Mouse (Mus musculus) hindbrain, embryonic 11.5 days (tissue): ENCODE data around the gene Mast4. TPM values are rescaled to one million over a fixed set of nuclear protein-coding genes. Genes with fewer than 3 reads are reported as not detected.

Experiments
- ATAC-seq: fragments of 200-750 bp; cut with Nextera tagmentation; 2 replicates; pipeline ENCODE4 v1.8.0; 2017; ENCODE audit warnings: mild to moderate bottlenecking, moderate TSS enrichment, moderate library complexity; ENCODE audit not compliant: low FRiP score
- DNase-seq: peaks from one replicate; pipeline ENCODE4 v3.0.0-alpha.2; 2015; ENCODE audit warnings: low spot score
- H3K27ac ChIP-seq: fragments of 300-500 bp; sonication (generic); 2 replicates; pipeline ENCODE4 v1.5.1; 2014; ENCODE audit warnings: mild to moderate bottlenecking, low read depth, low read length
- H3K27me3 ChIP-seq: fragments of 300-500 bp; sonication (generic); 2 replicates; pipeline ENCODE4 v1.6.1; 2014; ENCODE audit warnings: mild to moderate bottlenecking, low read length, moderate library complexity, mixed read lengths; ENCODE audit not compliant: control insufficient read depth, insufficient read depth
- H3K36me3 ChIP-seq: fragments of 300-500 bp; sonication (generic); 2 replicates; pipeline ENCODE4 v1.6.1; 2014; ENCODE audit warnings: mild to moderate bottlenecking, low read length, moderate library complexity, mixed read lengths; ENCODE audit not compliant: control insufficient read depth, insufficient read depth
- H3K4me1 ChIP-seq: fragments of 300-500 bp; sonication (generic); replicated peaks from 2 replicates; pipeline ENCODE4 v1.6.1; 2014; ENCODE audit warnings: low read length, mixed read lengths; ENCODE audit not compliant: control insufficient read depth, insufficient read depth
- H3K4me2 ChIP-seq: fragments of 300-500 bp; sonication (generic); replicated peaks from 2 replicates; pipeline ENCODE4 v1.6.1; 2014; ENCODE audit warnings: mild to moderate bottlenecking, low read depth, low read length
- H3K4me3 ChIP-seq: fragments of 300-500 bp; sonication (generic); 2 replicates; pipeline ENCODE4 v1.5.1; 2014; ENCODE audit warnings: low read depth, low read length
- H3K9ac ChIP-seq: fragments of 300-500 bp; sonication (generic); 2 replicates; pipeline ENCODE4 v1.6.1; 2014; ENCODE audit warnings: low read depth, low read length
- H3K9me3 ChIP-seq: fragments of 300-500 bp; sonication (generic); 2 replicates; pipeline ENCODE4 v1.6.1; 2016; ENCODE audit warnings: low read length; ENCODE audit not compliant: control insufficient read depth
- WGBS: fragments of 180-500 bp; shearing (Covaris S2); extraction: QIAGEN DNeasy Blood & Tissue Kit; methylation state at CpG from one replicate; pipeline ENCODE4 v1.1.7; 2014; 5-methylcytosine and 5-hydroxymethylcytosine counted together
- polyA plus RNA-seq: library from polyadenylated mRNA; unstranded; fragments of >200 nt; fragmentation: Nextera tagmentation; extraction: Ambion mirVana; gene quantifications from 2 replicates; pipeline ENCODE4 v1.2.1, GENCODE M21; 2014

Mast4 gene
- polyA plus RNA-seq, 1 experiment from 2014 or later, result 26.9 TPM

DNA sequence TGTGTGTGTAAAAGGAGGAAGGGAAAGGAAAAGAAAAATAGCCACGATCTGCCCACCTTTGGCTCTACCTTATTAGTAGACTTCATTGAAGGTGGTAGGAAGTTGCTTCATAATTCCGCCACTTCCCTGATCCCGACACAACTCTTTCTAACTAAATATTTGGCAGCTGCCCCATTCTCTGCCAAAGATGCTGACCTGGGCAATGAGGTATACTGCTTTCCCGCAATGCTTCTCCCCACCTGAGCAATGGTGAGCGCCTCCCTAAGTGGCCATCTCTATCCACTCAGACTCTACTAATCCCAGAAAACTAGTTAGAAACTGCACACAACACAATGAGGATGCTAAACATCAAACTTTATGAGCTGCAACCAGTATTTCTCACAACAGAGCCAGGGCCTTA lies 129.1 kb downstream of the Mast4 start:
- Histone ChIP-seq H3K9me3 (no peaks in the 10 kb centered on the region), H3K36me3 (no peaks in the 10 kb centered on the region), H3K27ac (no peak overlapping the region), H3K9ac (no peak overlapping the region), H3K4me1 (no peaks in the 10 kb centered on the region), H3K4me3 (no peak overlapping the region), H3K4me2 (no peak overlapping the region), H3K27me3 (no peaks in the 10 kb centered on the region)
- ATAC-seq, result no peak
- no peak for DNase-seq
- 97% methylated on average over 5 of the region's 5 CpGs for WGBS

DNA sequence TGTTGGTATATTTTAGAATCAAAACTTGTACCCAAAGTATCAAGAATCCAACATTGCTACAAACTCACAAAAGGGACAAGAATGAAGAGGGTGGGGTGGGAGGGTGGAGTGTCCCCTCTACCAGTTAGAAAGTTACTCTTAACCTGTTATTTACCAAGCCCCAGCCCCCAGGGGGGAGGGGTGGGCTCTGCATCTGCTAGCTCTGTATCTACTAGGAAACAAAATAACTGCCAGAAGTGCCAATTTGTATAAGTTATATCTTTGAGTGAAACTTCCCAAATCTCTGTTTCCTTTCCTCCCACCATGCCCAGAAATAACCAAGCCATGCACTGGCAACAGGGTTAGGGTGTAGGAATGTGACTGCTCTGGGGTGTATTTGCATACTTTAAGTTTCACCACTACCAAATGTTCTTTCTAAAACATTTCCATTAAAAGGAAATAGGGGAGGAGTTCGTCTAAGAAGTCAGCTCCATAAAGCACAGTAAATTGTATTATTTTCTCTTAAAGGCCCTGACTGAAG lies 130.9 kb downstream of the Mast4 start:
- H3K9me3 ChIP-seq, result no peaks in the 10 kb centered on the region
- 62% methylated on average over 1 of the region's 1 CpGs for WGBS
- ATAC-seq (no peak), DNase-seq (no peak)
- no peaks in the 10 kb centered on the region for H3K4me1 ChIP-seq
- H3K36me3 ChIP-seq, result no peaks in the 10 kb centered on the region
- no peaks in the 10 kb centered on the region for H3K27me3 ChIP-seq
- no peak overlapping the region for H3K27ac ChIP-seq
- no peak overlapping the region for H3K4me3 ChIP-seq
- no peak overlapping the region for H3K9ac ChIP-seq
- no peak overlapping the region for H3K4me2 ChIP-seq

DNA sequence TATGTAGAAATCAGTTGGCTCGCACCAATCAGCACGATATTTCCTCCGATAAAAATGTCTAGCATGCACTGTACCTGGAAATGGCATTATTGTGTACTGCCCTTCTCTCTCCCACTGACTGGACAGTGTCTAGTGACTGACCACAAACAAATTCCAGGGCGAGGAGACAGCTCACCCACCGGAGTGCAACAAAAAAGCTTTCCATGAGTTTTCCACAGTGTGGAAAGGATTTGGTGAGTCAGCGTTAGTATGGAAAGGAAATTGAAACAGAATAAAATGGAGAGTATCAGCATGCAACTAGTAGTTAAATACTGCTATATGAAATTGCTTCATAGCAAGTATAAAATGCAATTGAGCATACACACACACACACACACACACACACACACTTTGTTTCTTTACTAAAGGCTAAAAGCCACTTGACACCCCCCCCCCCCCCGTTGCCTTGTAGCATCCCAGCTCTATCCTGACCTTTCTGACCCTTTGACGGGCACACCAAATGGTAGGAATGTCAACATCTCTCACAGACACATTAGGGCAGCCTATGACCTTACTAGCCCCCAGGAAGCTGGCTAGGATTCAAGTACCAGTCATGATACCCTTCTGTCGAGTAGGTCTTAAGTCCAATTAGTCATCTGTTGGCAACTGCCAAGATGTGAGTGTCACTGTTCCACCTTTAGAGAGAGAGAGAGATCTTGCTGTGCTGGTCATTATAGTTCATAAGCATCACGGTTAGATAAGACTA lies 133.1 kb downstream of the Mast4 start:
- no peak for ATAC-seq
- Histone ChIP-seq H3K27me3 (no peaks in the 10 kb centered on the region), H3K4me1 (no peaks in the 10 kb centered on the region), H3K4me2 (no peak overlapping the region), H3K9ac (no peak overlapping the region), H3K36me3 (no peaks in the 10 kb centered on the region), H3K9me3 (no peaks in the 10 kb centered on the region), H3K27ac (no peak overlapping the region), H3K4me3 (no peak overlapping the region)
- WGBS, result 68% methylated on average over 10 of the region's 10 CpGs
- DNase-seq, result no peak

DNA sequence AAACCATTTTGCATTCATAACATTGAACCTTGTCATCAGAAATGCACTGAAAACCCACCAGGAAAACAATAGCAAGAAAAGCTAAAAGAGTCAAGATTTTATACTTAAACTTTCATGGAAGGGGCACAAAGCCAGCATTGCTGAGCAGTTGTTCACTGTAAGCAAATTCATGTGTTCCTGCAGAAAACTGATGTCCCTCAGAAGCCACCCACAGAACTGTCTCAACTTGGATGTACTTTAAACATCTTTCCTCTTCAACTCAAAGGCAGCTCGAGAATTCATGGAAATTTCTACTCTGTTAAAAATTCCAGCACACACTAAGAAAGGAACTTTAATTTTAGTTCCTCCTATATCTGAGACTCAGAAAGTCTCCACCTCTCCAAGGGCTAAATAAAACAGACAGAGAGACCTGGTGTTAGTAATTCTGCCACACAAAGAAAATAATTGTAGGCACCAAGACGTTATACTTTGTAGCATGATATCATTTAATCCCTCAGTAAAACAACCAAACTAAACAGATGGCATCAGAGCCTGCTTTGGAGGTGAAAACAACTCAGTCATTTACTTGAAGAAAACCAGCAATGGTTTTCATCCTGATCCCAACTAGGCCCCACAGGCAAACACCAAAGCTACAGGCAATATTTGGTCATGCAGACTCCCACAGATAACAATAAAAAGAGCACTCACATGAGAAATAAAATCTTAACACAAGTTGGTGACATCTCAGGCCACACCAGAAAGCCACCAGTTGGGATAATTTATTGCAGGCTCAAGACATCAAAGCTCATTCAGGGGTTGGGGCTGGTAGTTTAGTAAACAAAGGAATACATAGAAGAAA lies 134.3 kb downstream of the Mast4 start:
- no peak overlapping the region for H3K4me2 ChIP-seq
- H3K36me3 ChIP-seq, result no peaks in the 10 kb centered on the region
- DNase-seq, result no peak
- no peak overlapping the region for H3K27ac ChIP-seq
- no peaks in the 10 kb centered on the region for H3K4me1 ChIP-seq
- H3K4me3 ChIP-seq, result no peak overlapping the region
- no peaks in the 10 kb centered on the region for H3K27me3 ChIP-seq
- no peaks in the 10 kb centered on the region for H3K9me3 ChIP-seq
- no peak overlapping the region for H3K9ac ChIP-seq
- no peak for ATAC-seq
- 69% methylated on average over 2 of the region's 2 CpGs for WGBS

DNA sequence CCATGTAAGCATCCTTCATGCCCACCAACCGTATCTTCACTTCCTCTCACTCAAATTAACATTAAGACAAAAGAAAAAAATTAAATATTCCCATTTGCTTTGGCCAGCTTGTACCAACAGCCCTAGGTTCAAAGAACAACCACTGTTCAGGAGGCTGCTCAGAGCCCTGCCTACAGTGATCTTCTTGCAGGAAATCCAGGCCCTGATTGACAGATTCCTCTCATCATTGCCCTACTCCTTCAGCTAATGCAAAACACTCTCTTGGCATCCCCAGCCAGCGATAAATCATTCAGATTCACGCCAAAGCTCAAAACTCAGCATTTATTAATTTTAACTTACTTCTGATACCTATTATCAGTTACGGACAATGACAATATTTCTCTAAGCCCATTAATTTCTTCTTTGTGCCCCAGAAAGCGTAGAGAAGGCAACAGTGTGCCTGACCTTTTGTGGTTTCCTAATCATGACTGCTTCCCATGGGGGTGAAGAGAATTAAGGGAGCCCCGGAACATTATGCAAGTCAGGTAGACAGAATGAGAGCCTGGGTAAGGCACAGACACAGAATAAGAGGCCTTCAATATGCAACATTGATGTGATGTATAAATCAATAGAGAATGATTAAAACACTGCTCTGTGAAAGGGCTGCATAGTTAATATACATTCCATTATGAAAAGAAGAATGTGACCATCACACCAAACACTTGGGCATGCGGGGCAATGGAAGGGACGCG lies 135.9 kb downstream of the Mast4 start:
- peak; percentile 53; the same call in 1 of the 2 replicates for ATAC-seq
- Histone ChIP-seq H3K9me3 (no peaks in the 10 kb centered on the region), H3K36me3 (no peaks in the 10 kb centered on the region), H3K4me2 (no peak overlapping the region), H3K4me3 (no peak overlapping the region), H3K27me3 (no peaks in the 10 kb centered on the region), H3K4me1 (no peaks in the 10 kb centered on the region), H3K27ac (no peak overlapping the region), H3K9ac (no peak overlapping the region)
- WGBS, result 78% methylated on average over 9 of the region's 9 CpGs
- no peak for DNase-seq

DNA sequence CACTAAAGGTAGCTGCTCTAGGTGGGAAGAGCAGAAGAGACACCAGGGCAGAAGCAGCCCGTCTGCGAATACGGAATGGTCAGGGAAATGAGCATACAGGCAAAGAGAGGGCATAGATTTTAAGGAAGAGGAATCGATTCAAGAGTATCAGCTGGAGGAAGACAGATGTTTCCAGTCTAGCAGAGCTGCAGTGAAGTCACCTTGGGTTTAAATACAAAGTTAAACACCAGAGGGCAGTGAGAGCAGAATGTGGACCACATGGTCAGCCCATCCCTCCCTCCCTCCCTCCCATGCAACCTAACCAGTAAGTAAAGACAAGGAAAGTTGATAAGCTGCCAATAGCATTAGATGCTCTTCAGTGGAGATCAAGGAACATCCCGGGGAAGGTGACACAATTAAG lies 138.0 kb downstream of the Mast4 start:
- Histone ChIP-seq H3K9me3 (no peaks in the 10 kb centered on the region), H3K36me3 (no peaks in the 10 kb centered on the region), H3K27me3 (no peaks in the 10 kb centered on the region), H3K4me2 (no peak overlapping the region), H3K9ac (no peak overlapping the region), H3K27ac (no peak overlapping the region), H3K4me1 (no peaks in the 10 kb centered on the region), H3K4me3 (no peak overlapping the region)
- WGBS, result 80% methylated on average over 5 of the region's 5 CpGs
- ATAC-seq, result no peak
- DNase-seq, result no peak

DNA sequence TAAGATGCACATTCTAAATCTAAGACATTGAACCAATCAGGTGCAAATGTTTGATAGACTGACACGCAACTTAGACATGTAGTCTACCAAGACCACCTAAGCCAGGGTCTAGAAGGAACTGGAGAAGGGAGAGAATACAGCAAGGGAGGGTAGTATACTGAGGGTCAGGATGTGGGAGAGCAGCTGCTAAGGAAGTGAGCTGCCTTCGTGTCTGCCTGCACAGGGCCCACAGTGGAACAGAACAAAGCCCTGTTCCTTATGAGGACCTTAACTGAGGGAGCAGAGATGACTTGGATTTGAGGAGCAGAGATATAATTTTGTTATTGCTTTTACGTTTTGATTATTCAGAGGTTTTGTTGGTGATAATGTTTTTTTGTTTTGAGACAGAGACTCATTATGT lies 138.4 kb downstream of the Mast4 start:
- no peaks in the 10 kb centered on the region for H3K4me1 ChIP-seq
- no peak for ATAC-seq
- WGBS, result 80% methylated on average over 3 of the region's 3 CpGs
- no peak overlapping the region for H3K27ac ChIP-seq
- no peak for DNase-seq
- H3K4me2 ChIP-seq, result no peak overlapping the region
- H3K9ac ChIP-seq, result no peak overlapping the region
- no peaks in the 10 kb centered on the region for H3K36me3 ChIP-seq
- no peaks in the 10 kb centered on the region for H3K27me3 ChIP-seq
- H3K9me3 ChIP-seq, result no peaks in the 10 kb centered on the region
- H3K4me3 ChIP-seq, result no peak overlapping the region

DNA sequence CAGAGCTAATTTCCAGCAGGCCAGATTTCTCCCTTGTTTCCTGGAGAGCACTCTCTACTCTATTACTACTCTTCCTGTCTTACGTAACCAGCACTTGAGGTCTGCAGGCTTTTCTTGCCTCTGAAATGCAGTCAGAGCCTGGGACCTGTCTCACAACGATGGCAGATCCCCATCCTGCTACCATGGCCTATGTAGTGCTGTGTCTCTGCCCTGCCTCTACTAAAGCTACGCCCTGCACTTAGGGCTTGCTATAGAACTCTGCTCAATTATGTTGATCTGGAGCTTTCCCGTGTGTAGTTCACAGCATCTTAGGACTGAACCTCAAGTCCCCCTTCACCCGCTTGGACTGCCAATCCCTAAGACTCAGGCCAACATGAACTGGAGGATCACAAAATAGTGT lies 150.7 kb downstream of the Mast4 start:
- DNase-seq (no peak), ATAC-seq (no peak)
- no peak overlapping the region for H3K4me3 ChIP-seq
- no peaks in the 10 kb centered on the region for H3K27me3 ChIP-seq
- H3K36me3 ChIP-seq, result no peaks in the 10 kb centered on the region
- H3K27ac ChIP-seq, result no peak overlapping the region
- 89% methylated on average over 5 of the region's 5 CpGs for WGBS
- no peaks in the 10 kb centered on the region for H3K4me1 ChIP-seq
- no peak overlapping the region for H3K9ac ChIP-seq
- no peak overlapping the region for H3K4me2 ChIP-seq
- H3K9me3 ChIP-seq, result no peaks in the 10 kb centered on the region
